Mouse (Mus musculus): ENCODE measurements around the gene Gm21885.
"Not testable (repeated sequence)": the region's sequence is repeated elsewhere in the genome, so short reads cannot be mapped to it uniquely, and the experiment has no call there.

Gm21885 gene

DNA sequence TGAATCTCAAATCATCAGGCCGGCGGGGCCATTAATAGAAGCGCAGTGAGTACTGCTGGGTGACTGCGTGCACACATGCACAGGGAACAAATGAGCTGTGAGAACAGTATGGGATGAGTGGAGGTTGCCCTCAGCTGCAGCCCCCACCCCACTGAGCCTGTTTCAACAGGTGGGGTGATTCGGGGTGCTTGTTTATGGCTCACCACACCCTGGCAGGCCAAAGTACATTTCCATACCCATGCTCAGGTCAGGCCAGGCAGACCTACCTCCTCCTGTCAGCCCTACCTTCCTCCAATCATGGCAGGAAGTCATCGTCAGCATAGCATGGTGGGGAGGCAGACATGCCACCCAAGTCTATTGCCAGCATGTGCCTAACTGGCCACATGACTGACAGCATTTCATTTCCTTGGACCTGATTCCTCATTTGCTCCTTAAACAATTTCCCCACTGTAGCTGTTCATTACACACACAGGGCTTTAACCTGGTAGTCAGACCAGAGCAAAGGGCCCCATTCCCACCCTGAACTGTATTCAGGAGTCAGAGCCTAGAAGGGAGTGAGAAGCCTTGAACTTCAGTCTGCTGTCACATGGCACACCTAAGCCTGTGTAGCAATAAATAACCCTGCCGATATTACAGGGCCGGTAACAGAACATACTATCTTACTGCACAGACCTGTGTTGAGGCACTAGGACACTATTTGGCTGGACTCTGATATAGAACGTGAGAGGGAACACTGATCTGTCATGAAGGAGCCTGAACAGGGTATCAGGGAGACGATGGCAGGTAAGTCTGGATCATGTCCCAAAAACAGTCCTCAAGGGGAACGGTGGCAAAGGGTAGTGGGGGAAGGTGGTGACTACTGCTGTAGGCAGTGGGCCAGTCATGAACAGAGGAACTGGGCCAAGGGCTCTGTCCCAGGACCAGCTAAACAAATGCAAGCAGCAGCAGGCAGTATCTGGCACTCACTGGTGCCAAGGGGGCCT lies at the start of gene Gm21885:
Gene Gm21885, plus strand, starts transcription at position 675 of the 983 bp plus-strand sequence.
- in situ Hi-C loops (cut with MseI, MboI), result no loop called here

DNA sequence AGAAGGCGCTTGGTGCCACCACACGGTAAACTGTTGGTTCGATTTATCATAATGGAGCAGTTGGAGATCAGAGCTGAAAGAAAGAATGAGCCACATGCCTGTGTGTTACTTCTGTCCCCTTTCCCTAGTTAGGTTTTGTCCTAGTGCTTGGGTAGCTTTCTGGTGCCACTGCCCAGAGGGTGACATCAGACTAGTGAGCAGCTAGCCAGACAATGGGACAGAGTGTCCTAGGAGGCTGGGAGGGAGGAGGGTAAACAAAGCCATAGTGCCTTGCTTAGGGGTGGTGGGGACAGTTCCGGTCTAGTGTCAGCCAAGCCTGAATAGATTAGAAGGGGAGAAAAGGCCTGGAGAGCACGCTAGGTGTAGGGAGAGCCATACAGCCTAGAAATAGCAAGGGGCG lies 48.3 kb upstream of the Gm21885 start:
- in situ Hi-C loops (cut with MseI, MboI), result no loop called here

DNA sequence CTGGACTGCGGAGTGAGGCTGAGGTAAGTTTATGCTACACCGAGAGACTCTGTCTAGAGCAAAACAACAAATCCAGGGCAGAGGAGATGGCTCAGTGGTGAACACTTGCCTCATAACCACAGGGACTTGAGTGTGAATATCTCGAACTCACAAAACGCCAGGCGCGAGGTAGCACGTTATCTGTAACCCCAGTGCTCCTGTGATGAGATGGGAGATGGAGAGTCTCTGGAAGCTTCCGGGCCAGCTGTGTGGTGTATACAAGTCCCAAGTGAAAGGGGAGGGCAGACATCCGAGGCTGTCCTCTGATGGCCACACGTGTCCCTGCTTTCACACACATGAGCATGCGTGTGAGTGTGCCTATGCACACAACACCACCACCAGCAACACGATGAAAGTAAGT lies 47.3 kb upstream of the Gm21885 start:
- in situ Hi-C loops (cut with MseI, MboI), result no loop called here

DNA sequence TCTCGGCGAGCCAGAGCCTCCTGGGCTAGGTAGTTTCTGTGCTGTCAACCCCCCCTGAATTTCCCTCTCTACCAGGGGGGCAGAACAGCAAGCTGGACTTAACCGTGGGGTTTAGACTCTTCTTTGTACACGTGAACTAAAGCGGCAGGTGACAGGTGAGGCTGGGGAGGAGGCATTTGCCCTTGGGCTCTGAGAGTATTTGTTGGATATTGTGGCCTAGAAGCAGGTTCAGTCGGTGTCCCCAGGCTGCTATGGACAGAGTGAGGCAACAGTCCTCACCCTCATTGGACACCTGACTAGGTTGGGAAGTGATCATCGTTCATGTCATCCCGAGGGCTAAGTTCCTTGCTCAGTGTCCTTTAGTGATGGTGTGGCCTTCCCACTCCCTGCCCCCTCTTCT lies 46.8 kb upstream of the Gm21885 start:
- in situ Hi-C loops (cut with MseI, MboI), result loop anchor here (5.0 kb wide), 2 partner anchors 37 to 42 kb away; no protein-coding TSS in a partner anchor

DNA sequence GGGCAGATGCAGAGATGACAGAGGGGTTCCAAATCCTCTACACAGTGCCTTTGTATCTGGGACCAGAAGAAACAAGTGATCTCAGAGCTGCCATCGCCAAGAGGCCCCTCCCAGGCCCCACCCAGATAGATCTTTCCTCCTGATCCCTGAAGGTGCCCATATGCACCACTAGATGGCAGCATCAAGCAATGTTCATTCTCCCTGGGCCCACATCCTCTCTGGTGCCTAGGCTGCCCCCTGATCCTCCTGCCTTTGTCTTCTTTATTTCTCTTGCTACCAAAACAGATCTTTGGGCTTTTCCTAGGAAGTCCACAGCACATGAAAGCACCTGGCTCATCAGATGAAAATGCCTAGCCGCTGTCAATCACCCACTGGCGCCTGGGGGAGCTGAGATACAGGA lies 45.6 kb upstream of the Gm21885 start:
- in situ Hi-C loops (cut with MseI, MboI), result loop anchor here (5.0 kb wide), 2 partner anchors 36 to 41 kb away; no protein-coding TSS in a partner anchor

- in situ Hi-C loops (cut with MseI, MboI), result loop anchor here (5.0 kb wide), 2 partner anchors 34 to 39 kb away; no protein-coding TSS in a partner anchor
These were observed 42.9 kb upstream of the Gm21885 start for GRCm38 (mm10) chr11:94238786-94239185.

DNA sequence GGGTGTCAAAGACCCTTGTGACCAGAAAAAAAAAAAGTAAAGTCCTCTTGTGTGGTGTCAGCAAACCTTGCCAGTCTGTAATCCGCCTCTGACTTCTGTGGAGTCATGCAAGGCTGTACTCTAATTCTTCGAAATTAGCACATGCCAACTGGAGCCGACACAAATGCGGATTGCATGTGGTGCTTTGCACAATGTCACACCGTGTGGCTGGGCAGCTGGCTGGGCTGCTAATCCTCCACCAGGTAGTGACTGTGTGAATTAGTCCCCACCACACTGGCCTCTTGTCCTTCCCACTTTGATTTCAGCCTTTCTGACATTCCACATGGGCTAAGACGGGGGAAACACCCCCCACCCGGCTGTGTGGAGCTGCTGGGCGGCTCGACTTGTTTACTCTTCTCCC lies 42.0 kb upstream of the Gm21885 start:
- in situ Hi-C loops (cut with MseI, MboI), result loop anchor here (5.0 kb wide), 2 partner anchors 33 to 38 kb away; no protein-coding TSS in a partner anchor

DNA sequence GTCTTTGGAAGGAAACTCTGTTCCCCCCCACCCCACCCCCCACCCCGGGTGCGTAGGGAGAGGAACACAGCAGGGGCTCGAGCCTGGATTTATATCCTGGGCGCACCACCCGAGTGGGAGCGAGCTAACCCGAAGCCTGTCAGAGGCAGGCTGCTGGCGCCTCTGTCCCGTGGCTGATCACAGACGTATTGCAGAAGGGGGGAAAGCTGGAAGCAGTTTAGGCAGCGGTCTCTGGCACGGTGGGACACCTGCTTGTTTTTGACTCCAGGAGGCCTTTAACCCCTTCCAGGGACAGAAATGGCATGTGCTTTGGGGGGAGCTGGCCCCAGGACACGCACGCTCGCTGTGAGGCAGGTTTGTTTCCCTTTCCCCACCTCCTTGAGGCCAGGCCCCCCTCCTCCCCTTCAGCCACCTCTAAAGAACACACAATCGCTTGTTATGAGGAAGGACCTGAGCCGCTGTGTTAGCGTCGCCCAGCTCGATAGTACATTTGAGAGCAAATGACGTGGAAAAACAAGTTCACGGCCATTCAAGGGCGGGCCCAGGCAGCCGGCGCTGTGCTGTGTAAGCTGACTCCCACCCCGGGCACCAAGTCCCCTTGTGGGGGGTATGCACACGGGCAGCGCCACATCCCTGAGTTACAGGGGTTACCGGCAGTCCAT lies 38.8 kb upstream of the Gm21885 start:
- in situ Hi-C loops (cut with MseI, MboI), result no loop called here

DNA sequence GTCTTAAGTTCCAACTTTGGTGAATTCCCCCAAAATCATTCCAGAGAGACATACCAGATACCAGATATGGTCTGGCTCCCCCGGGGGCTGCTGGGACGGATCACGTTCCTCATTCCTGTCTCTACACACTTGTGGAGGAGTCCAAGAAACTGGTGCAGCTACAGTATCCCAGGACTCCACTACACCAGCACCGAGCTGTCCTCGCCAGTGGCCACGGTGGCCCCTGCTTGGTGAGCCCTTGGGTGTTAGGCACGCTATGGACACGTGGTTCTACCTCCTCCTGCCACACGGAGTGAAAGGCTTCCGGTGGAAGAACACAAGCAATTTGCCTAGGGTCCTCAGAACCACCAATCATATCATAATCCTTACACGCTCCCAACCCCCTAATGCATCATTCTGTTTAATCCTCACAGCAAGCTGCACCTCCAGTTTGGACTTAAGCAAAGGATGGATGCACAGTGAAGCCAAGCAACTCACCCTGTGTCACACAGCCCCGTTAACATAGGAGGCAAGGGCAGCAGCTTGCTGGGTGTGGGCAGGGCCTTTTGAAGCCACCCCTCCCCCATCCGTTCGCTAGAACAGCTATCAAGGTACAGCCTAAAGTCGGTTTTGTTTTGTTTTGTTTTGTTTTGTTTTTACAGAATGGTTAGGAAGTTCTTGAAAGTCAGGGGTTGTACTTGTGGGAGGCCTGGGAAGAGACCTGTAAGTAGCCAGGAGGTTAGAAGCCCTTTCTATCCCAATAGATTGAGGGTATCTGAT lies 38.1 kb upstream of the Gm21885 start:
- in situ Hi-C loops (cut with MseI, MboI), result no loop called here

GRCm38 (mm10) chr11:94244385-94244784 lies 37.3 kb upstream of the Gm21885 start:
- in situ Hi-C loops (cut with MseI, MboI), result no loop called here

- in situ Hi-C loops (cut with MseI, MboI), result no loop called here
These were observed 35.5 kb upstream of the Gm21885 start, which contains the start of gene Wfikkn2 for GRCm38 (mm10) chr11:94245955-94246788. Gene Wfikkn2, minus strand, starts transcription at chr11:94246005.

DNA sequence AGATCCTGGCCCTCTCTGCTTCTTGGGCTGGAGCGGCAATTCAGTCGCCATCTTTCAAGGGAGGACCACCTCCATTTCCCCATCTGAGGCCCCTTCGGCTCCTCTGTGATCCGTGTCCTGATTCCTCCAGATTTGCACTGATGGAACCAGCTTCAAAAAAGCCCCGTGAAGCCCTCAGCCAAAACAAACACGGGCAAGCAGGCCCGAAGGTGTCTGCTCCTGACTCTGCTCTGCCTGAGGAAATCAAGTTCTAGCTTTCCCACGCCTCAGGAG lies 34.9 kb upstream of the Gm21885 start:
- in situ Hi-C loops (cut with MseI, MboI), result no loop called here

- in situ Hi-C loops (cut with MseI, MboI), result no loop called here
These were observed 28.5 kb upstream of the Gm21885 start for GRCm38 (mm10) chr11:94253156-94253555.

GRCm38 (mm10) chr11:94253691-94254090 lies 28.0 kb upstream of the Gm21885 start:
- in situ Hi-C loops (cut with MseI, MboI), result no loop called here

DNA sequence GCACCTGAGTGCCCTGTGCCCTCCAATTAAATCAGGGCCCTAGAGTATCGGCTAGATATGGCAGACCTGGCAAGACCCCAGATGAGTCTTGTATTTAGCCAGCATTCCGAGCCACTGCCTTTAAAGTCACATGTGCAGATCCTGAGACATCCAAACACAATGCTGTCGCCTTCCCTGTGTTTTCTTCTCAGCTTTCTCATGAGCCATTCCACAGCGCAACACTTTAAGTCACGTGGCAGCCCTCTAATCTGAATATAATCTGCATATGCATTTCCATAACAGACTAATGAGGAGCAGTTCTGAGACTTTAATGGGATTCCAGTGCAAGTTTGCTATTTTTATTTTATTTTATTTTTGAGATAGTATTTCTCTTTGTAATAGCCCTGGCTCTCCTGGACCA lies 25.9 kb upstream of the Gm21885 start:
- in situ Hi-C loops (cut with MseI, MboI), result no loop called here

GRCm38 (mm10) chr11:94257987-94258386 lies 23.7 kb upstream of the Gm21885 start:
- in situ Hi-C loops (cut with MseI, MboI), result no loop called here

GRCm38 (mm10) chr11:94259814-94260213 lies 21.9 kb upstream of the Gm21885 start:
- in situ Hi-C loops (cut with MseI, MboI), result no loop called here

GRCm38 (mm10) chr11:94261585-94262370 lies 19.9 kb upstream of the Gm21885 start:
- in situ Hi-C loops (cut with MseI, MboI), result no loop called here

GRCm38 (mm10) chr11:94265134-94265785 lies 16.4 kb upstream of the Gm21885 start:
- in situ Hi-C loops (cut with MseI, MboI), result no loop called here

DNA sequence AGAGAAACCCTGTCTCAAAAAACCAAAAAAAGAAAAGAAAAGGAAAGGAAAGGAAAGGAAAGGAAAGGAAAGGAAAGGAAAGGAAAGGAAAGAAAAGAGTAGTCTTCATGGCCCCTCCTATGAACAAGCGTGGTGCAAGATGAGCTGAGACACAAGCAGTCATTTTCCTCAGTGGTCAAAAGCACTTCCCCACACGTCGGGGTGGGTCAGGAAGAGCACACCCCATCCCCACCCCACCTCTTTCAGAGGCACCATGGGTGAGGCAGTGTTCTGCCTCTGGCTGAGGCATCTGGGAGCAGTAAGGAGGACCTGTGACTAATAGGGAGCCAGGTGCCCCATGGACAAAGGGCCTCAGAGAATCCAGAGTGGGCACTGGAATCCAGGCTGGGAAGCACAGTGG lies 15.5 kb upstream of the Gm21885 start:
- in situ Hi-C loops (cut with MseI, MboI), result not testable (repeated sequence)
